Mouse (Mus musculus): ENCODE measurements around the gene 1700057G04Rik.

- TF ChIP-seq CTCF (IDR thresholded peaks at IDR 0.05; ENCODE audit: insufficient read depth, low read depth, low read length) (no peak), POLR2A (IDR thresholded peaks at IDR 0.05; ENCODE audit: insufficient read depth, low read depth, low read length) (no peak)
These were observed 8.0 kb upstream of the 1700057G04Rik start for GRCm38 (mm10) chr9:92301213-92301612.

Data from olfactory bulb, adult 2 months (tissue).